Mouse (Mus musculus) heart, embryonic 13.5 days (tissue): ENCODE results near the gene Inpp5b. TPM values are rescaled to one million over a fixed set of nuclear protein-coding genes. Genes with fewer than 3 reads are reported as not detected.

Source experiments
- ATAC-seq: fragments of 200-750 bp; cut with Nextera tagmentation; 2 replicates; pipeline ENCODE4 v1.8.0; 2017; ENCODE audit warnings: moderate TSS enrichment; ENCODE audit not compliant: insufficient number of reproducible peaks, low FRiP score, low TSS enrichment; ENCODE audit errors: extremely low read depth
- H3K27ac ChIP-seq: fragments of 300-500 bp; sonication (generic); replicated peaks from 2 replicates; pipeline ENCODE4 v1.5.1; 2015; ENCODE audit warnings: moderate library complexity, mild to moderate bottlenecking, inconsistent platforms
- H3K27me3 ChIP-seq: fragments of 300-500 bp; sonication (generic); replicated peaks from 2 replicates; pipeline ENCODE4 v1.6.1; 2015; ENCODE audit warnings: mild to moderate bottlenecking, inconsistent platforms
- H3K36me3 ChIP-seq: fragments of 300-500 bp; sonication (generic); 2 replicates; pipeline ENCODE4 v1.6.1; 2015; ENCODE audit warnings: mild to moderate bottlenecking, inconsistent platforms
- H3K4me1 ChIP-seq: fragments of 300-500 bp; sonication (generic); 2 replicates; pipeline ENCODE4 v1.6.1; 2015; ENCODE audit warnings: inconsistent platforms
- H3K4me2 ChIP-seq: fragments of 300-500 bp; sonication (generic); 2 replicates; pipeline ENCODE4 v1.6.1; 2015; ENCODE audit warnings: inconsistent platforms, mild to moderate bottlenecking, moderate library complexity
- H3K4me3 ChIP-seq: fragments of 300-500 bp; sonication (generic); 2 replicates; pipeline ENCODE4 v1.5.1; 2015; ENCODE audit warnings: moderate library complexity, mild to moderate bottlenecking, inconsistent platforms
- H3K9ac ChIP-seq: fragments of 300-500 bp; sonication (generic); 2 replicates; pipeline ENCODE4 v1.6.1; 2015; ENCODE audit warnings: inconsistent platforms, mild to moderate bottlenecking, moderate library complexity
- H3K9me3 ChIP-seq: fragments of 300-500 bp; sonication (generic); 2 replicates; pipeline ENCODE4 v1.6.1; 2016; ENCODE audit warnings: inconsistent platforms
- WGBS: fragments of 180-500 bp; shearing (Covaris S2); methylation state at CpG from one replicate; pipeline ENCODE4 v1.1.7; 2015; ENCODE audit warnings: mixed read lengths; 5-methylcytosine and 5-hydroxymethylcytosine counted together
- polyA plus RNA-seq: library from polyadenylated mRNA; unstranded; fragments of >200 nt; fragmentation: Nextera tagmentation; extraction: Ambion mirVana; gene quantifications from 2 replicates; pipeline ENCODE4 v1.2.1, GENCODE M21; 2015

Gene Inpp5b
- polyA plus RNA-seq, 1 experiment from 2014 or later = 17.6 TPM

- peak within 1 kb of the TSS; percentile 94 for H3K9ac ChIP-seq
- no peaks in the 10 kb centered on the region for H3K27me3 ChIP-seq
- WGBS = 3% methylated on average over 21 of the region's 21 CpGs
- H3K4me2 ChIP-seq = peak within 1 kb of the TSS; percentile 96
- H3K4me3 ChIP-seq = peak within 1 kb of the TSS; percentile 97
- H3K36me3 ChIP-seq = peaks cover 54% of the 10 kb centered on the region
- peak; percentile 58 for ATAC-seq
- no peaks in the 10 kb centered on the region for H3K9me3 ChIP-seq
- H3K4me1 ChIP-seq = peaks cover 10% of the 10 kb centered on the region
- peak within 1 kb of the TSS; percentile 98 for H3K27ac ChIP-seq
Measured at GRCm38 (mm10) chr4:124801552-124802308, 60.1 kb downstream of the Inpp5b start, which contains the start of gene Mtf1. TSS of gene Mtf1 (plus strand) at chr4:124802104.

GRCm38 (mm10) chr4:124802309-124803260 lies 60.9 kb downstream of the Inpp5b start:
- peak; percentile 99 for ATAC-seq
- Histone ChIP-seq H3K9ac (peak overlapping the region; percentile 94), H3K27me3 (no peaks in the 10 kb centered on the region), H3K36me3 (peaks cover 59% of the 10 kb centered on the region), H3K27ac (peak overlapping the region; percentile 98), H3K4me2 (peak overlapping the region; percentile 96), H3K4me1 (peaks cover 13% of the 10 kb centered on the region), H3K9me3 (no peaks in the 10 kb centered on the region), H3K4me3 (peak overlapping the region; percentile 97)
- WGBS = under 1% methylated on average over 53 of the region's 53 CpGs

- Histone ChIP-seq H3K9ac (peak overlapping the region; percentile 94), H3K36me3 (peaks cover 59% of the 10 kb centered on the region), H3K9me3 (no peaks in the 10 kb centered on the region), H3K4me1 (peaks cover 19% of the 10 kb centered on the region), H3K4me2 (peak overlapping the region; percentile 96), H3K27me3 (no peaks in the 10 kb centered on the region), H3K27ac (no peak overlapping the region), H3K4me3 (peak overlapping the region; percentile 97)
- 68% methylated on average over 6 of the region's 6 CpGs for WGBS
- ATAC-seq = no peak
Measured at GRCm38 (mm10) chr4:124803406-124803805, 61.8 kb downstream of the Inpp5b start.

GRCm38 (mm10) chr4:124808511-124808910 lies 66.9 kb downstream of the Inpp5b start:
- H3K27me3 ChIP-seq = no peaks in the 10 kb centered on the region
- H3K4me1 ChIP-seq = peaks cover 20% of the 10 kb centered on the region
- ATAC-seq = no peak
- H3K9me3 ChIP-seq = no peaks in the 10 kb centered on the region
- no peak overlapping the region for H3K4me2 ChIP-seq
- H3K9ac ChIP-seq = 0 out of 2 replicates have a peak overlapping the region, but pooled peaks have one; percentile 40
- H3K27ac ChIP-seq = peak overlapping the region; percentile 42; the same call in 1 of the 2 replicates
- H3K36me3 ChIP-seq = peaks cover 60% of the 10 kb centered on the region
- 61% methylated on average over 5 of the region's 5 CpGs for whole genome bisulfite sequencing
- no peak overlapping the region for H3K4me3 ChIP-seq

GRCm38 (mm10) chr4:124809136-124809883 lies 67.7 kb downstream of the Inpp5b start:
- Histone ChIP-seq H3K27ac (0 out of 2 replicates have a peak overlapping the region, but pooled peaks have one; percentile 42), H3K4me1 (peaks cover 17% of the 10 kb centered on the region), H3K4me3 (no peak overlapping the region), H3K27me3 (no peaks in the 10 kb centered on the region), H3K4me2 (no peak overlapping the region), H3K9ac (no peak overlapping the region), H3K9me3 (no peaks in the 10 kb centered on the region), H3K36me3 (peaks cover 59% of the 10 kb centered on the region)
- whole genome bisulfite sequencing = 76% methylated on average over 7 of the region's 9 CpGs
- ATAC-seq = no peak

GRCm38 (mm10) chr4:124810056-124810455 lies 68.4 kb downstream of the Inpp5b start:
- no peak overlapping the region for H3K9ac ChIP-seq
- peaks cover 55% of the 10 kb centered on the region for H3K36me3 ChIP-seq
- no peak overlapping the region for H3K4me3 ChIP-seq
- no peaks in the 10 kb centered on the region for H3K9me3 ChIP-seq
- no peak for ATAC-seq
- no peak overlapping the region for H3K4me2 ChIP-seq
- peaks cover 17% of the 10 kb centered on the region for H3K4me1 ChIP-seq
- no peak overlapping the region for H3K27ac ChIP-seq
- no peaks in the 10 kb centered on the region for H3K27me3 ChIP-seq
- WGBS = 89% methylated on average over 7 of the region's 7 CpGs

GRCm38 (mm10) chr4:124811347-124811975 lies 69.8 kb downstream of the Inpp5b start:
- Histone ChIP-seq H3K27ac (no peak overlapping the region), H3K4me1 (peaks cover 17% of the 10 kb centered on the region), H3K36me3 (peaks cover 48% of the 10 kb centered on the region), H3K4me2 (no peak overlapping the region), H3K4me3 (no peak overlapping the region), H3K9me3 (no peaks in the 10 kb centered on the region), H3K9ac (no peak overlapping the region), H3K27me3 (no peaks in the 10 kb centered on the region)
- ATAC-seq = no peak
- 57% methylated on average over 9 of the region's 9 CpGs for WGBS

GRCm38 (mm10) chr4:124815901-124816300 lies 74.3 kb downstream of the Inpp5b start:
- H3K9me3 ChIP-seq = no peaks in the 10 kb centered on the region
- H3K27ac ChIP-seq = no peak overlapping the region
- no peaks in the 10 kb centered on the region for H3K27me3 ChIP-seq
- H3K4me1 ChIP-seq = peaks cover 16% of the 10 kb centered on the region
- no peak overlapping the region for H3K4me2 ChIP-seq
- H3K4me3 ChIP-seq = no peak overlapping the region
- 91% methylated on average over 11 of the region's 11 CpGs for WGBS
- no peak overlapping the region for H3K9ac ChIP-seq
- H3K36me3 ChIP-seq = peaks cover 36% of the 10 kb centered on the region
- no peak for ATAC-seq

GRCm38 (mm10) chr4:124817803-124818202 lies 76.2 kb downstream of the Inpp5b start:
- peak overlapping the region; percentile 42; the same call in 1 of the 2 replicates for H3K9ac ChIP-seq
- ATAC-seq = peak; percentile 63
- H3K9me3 ChIP-seq = no peaks in the 10 kb centered on the region
- no peaks in the 10 kb centered on the region for H3K27me3 ChIP-seq
- peaks cover 46% of the 10 kb centered on the region for H3K36me3 ChIP-seq
- peak overlapping the region; percentile 30 for H3K27ac ChIP-seq
- H3K4me1 ChIP-seq = peaks cover 16% of the 10 kb centered on the region
- H3K4me3 ChIP-seq = no peak overlapping the region
- peak overlapping the region; percentile 21 for H3K4me2 ChIP-seq
- WGBS = 19% methylated on average over 6 of the region's 6 CpGs

- whole genome bisulfite sequencing = 88% methylated on average over 4 of the region's 4 CpGs
- Histone ChIP-seq H3K9ac (no peak overlapping the region), H3K4me1 (peaks cover 16% of the 10 kb centered on the region), H3K27ac (no peak overlapping the region), H3K27me3 (no peaks in the 10 kb centered on the region), H3K36me3 (peaks cover 52% of the 10 kb centered on the region), H3K4me3 (no peak overlapping the region), H3K4me2 (no peak overlapping the region), H3K9me3 (no peaks in the 10 kb centered on the region)
- no peak for ATAC-seq
Measured at GRCm38 (mm10) chr4:124818832-124819231, 77.2 kb downstream of the Inpp5b start.
